Mouse (Mus musculus): Measurements from ENCODE around the gene Msi2.

Msi2 gene

DNA sequence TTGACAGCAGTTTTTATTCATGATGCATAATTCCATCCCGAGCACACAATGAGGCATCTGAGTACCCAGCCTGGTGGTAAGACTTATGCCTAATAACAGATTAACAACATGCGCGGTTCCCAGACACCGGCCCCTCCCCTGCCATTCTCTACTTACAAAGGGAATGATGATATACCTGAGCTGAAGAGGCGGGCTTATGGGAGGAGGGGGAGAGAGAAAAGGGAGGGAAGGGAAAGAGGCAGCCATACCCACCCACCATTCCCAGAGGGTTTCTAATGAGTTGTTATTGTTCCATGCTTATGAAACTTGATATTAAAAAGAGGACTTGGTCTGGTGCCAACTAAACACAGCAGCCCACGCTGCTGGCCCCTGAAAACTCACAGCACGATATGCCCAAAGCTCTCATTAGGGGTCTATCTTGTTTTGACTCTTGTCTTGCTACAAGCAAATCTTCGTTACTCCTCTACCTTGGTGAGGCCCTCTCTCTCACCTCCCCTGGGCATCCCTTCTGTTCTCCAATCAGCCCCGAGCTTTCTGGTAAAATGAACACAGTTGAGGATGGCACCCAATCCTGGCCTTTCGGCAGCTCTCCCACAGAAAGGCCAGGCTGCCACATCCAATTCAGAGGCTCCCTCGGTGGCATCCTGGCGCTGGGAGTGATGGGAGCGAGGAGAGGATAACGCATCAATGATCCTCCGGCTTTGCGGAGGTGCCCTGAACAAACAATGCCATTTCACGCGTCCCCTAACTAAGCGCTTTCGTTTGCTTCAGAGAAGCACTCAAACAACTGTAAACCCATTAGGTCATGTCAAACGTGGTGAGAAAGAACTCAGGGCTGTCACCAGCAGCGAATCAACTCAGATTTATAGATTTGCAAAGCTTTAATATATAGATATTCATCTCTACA, 286.7 kb downstream of the Msi2 start:
- DNase-seq: peak; percentile 47 to 62

DNA sequence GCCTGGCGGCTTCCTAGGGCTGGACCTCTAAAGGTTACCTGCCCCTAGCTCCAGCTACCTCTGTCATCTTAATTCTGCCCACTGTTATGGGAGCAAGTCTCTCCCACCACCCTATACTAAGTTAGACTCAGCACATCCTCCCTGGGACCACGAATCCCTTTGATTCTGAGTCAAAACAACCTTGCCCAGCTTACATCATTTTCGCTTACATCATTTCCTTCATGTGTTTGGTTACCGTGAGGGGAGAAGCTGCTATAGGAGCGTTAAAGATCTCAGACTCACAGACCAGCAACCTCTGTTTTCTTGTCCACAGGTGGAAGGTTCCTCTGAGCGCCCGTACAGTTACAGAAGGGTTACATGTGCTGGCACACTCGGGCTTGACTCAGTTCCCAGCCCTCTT, 288.0 kb downstream of the Msi2 start:
- DNase-seq: no peak

DNA sequence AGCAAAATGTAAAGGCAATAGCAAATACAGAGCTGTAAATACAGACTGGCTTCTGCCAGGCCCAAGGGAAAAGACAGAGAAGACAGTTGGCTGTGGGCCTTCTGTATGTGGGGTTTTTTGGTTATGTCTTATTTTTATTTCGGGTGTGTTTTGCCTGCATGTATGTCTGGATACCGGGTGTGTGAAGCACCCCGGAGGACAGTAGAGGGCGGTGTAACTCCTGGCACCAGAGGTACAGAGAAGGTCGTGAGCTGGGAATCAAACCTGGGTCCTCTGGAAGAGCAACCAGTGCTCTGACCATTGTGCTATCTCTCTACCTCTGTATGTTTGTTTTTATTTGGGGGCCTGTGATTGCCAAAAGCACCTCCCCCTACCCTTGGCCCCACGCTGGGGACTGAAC, 288.6 kb downstream of the Msi2 start:
- no peak for DNase-seq

DNA sequence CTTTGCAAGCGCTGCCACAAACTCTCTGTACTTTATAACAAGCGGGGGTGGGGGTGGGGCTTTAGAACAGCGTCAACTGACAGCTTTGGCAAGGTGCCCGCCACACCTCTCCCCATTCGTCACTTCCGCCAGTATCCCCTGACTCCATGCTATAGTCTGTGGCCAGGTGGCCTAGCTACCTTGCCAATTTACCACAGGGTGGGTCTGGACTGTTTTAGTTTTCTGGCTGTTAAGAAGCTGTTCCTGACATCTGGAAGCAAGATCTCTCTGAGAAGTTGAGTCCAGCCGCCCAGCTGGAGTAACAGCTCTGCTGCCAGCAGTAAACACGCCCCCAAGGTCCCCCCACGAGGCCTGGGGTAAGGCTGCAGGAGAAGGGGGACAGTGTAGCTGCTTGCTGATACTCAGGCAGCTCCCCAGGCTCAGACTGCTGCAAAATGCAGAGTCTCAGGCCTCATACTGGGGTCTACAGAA, 292.6 kb downstream of the Msi2 start:
- DNase-seq: peak; percentile 65 to 72

DNA sequence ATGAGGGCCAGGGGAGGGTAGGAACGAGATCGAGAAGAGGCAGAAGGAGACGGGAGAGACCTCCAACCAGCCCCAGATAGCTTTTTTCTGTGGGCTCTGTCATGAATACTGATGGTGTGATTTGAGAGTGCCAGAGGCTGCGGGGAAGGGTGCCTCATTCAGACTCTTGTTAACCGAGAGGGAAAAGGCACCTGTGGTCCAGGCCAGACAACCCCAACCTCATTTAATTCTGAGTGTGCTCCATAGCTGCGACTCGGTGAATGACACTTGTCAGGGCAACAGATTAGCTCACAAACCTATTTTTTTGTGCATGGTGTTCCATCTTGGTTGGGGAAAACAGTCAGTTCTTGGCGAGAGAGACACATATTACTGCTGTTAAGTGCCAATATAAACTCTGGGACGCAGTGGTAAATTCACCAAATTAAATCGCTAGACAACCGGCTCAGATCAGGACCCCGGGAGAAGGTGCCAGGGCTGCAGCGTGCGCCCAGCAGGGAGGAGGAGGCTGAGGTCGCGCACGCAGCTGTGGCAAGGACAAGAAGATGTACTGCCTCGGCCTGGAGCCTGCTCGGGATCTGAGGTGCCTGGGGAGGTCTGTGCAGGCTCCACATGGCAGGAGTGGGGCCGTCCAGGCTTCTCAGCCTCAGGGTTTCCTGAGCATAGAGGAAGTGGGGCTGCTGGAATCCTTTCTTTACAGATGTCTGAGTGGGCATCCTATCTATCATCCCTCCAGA, 294.1 kb downstream of the Msi2 start:
- peak; percentile 47 to 76 for DNase-seq

DNA sequence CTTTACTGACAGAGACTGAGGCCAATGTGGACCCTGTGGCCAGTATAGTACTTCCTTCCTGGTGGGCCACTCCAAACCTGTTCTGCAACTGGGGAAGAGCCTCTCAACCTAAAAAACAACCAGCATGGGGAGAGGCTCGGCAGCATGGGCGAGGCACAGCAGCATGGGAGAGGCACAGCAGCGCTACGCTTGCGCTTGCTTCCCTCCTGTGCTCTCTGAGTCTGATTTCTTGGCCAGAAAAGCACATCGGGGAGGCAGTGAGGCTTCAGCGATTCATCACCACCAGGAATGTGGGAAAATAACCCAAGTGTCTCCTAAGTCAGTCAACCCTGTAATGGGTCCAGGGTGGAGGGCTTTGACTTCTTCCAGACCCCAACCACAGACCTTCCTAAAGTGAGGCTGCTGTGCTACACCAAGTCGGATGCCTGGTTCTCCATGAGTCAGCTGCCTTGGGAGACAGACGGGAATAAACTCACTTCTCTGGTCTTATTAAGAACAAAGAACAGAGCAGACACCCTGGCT, 297.2 kb downstream of the Msi2 start:
- no peak for DNase-seq

DNA sequence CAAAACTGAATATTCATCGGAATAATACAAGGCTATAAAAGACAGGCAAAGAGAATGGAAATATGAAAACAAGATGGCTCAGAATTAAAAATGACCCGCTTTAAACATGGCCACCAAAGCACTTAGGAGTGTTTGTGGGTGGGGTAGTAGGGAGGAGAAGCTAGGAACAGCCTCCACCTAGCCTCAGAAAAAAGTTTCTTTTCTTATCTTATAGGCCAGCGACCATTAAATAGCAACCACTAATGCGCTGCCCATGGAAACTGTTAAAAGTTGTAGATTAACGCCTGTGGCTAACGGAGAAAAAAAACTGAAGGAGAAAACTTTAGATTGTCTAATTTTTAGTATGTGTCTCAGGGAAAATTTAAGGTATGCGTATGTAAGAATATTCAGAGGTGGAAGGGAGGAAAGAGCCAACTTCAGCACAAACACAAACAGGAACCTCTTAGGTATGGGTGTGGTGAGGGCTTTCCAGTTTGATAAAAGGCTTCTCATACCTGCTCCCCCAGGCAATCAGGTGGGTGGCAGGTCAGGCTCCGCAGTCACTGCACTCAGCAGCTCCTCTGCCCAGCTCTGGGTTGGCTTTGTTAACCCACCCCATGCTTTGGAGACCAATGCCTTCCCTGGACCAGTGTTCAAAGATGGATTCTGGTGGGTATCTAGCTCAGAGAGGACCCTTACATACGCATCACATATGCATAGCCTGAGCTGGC, 298.5 kb downstream of the Msi2 start:
- no peak for DNase-seq

DNA sequence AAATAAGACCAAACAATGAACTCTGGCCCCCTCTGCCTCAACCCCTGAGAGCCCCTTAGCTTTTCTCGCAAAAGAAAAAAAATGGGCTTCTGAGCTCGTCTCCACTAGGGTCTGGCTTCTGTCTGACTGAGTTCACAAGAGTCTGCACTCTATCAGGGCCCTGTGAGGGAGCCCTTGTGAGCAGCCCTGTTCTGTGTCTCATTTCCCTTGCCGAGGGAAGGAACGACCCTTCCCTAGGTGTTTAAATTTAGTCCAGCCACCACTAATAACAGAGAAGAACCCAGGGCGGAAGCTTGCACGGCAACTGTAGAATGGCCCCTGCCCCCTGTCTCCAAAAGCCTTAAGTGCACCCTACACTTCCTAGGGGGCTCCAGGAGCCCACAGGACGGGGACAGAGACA, 299.2 kb downstream of the Msi2 start:
- DNase-seq: no peak

DNA sequence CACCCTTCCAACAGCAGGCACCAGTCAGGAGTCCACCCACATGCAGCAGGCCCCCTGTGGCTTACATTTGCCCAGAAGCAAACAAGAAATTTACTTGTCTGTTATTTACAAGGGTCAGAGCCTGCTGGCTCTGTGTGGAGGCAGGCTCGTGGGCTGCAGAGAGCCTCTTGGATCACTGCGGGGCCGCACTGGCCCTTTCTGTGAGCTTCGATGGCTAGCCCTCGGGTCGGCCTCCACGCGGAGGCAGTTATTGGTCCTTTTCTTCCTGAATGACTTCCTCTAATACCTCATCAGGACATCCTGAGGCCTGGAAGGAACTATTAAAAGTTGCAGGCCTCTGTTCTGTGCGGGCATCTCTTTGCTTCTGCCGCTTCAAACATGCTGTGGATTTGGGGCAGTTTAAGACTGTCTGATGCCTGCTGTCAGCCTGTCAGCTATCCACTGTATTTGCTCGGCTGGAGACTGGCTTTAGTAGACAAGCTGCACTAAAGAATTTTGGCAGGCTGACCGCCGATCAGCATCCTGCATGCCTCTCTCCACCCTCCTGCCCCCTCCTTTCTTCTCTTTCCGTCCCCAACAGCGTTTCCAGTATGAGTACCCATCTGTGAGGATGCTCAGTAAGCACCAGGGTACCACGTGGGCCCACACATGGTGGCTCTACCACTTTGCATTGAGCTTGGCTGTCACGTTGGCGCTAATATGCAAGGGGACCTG, 304.0 kb downstream of the Msi2 start:
- peak; percentile 69 to 79 for DNase-seq

DNA sequence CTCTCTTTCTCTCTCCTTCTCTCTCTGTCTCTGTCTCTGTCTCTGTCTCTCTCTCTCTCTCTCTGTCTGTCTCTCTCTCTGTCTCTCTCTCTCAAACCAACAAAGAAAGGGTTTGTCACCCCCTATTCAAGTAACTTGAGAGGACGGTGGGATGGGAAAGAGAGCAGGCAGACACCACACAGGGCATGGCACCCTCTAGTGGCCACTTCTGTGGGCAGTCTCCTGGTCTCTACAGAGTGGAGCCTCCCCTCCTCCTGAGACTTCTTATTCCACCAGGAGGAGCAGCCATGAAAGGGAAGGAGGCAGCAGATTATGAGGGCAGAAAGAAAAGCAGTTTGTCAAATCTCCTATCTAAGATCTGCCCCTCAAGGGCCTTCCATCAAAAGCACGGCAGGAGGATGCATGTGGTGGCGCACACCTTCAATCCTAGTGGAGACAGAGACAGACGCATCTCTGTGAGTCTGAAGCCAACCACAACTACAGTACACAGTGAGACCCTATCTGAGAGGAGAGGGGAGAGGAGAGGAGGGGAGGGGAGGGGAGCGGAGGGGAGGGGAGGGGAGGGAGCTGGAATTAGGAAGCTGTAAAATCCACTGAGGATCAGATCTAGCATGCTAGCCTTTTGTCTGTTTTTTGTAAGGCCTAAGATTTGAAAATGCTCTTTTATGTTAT, 305.8 kb downstream of the Msi2 start:
- DNase-seq: peak; percentile 91 to 93

DNA sequence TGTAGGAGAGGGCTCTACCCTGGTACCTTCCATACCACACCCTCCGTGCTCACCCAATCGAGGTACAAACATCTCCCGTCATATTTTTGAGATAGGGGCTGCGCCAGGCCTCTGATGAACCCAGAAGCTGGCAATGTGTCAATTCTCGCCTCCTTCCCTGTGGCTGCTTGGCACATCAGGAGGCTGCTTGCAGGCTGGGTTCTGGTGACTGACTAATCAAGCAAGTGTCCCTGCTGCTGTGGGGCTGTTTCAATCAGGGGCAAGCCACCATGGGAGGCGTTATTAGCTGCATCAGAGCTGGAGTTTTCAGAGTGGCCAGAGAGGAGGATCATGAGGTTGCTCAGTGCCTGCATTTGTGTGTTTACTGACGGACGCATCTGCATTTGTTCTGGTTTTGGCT, 310.0 kb downstream of the Msi2 start:
- peak; percentile 86 to 89 for DNase-seq

DNA sequence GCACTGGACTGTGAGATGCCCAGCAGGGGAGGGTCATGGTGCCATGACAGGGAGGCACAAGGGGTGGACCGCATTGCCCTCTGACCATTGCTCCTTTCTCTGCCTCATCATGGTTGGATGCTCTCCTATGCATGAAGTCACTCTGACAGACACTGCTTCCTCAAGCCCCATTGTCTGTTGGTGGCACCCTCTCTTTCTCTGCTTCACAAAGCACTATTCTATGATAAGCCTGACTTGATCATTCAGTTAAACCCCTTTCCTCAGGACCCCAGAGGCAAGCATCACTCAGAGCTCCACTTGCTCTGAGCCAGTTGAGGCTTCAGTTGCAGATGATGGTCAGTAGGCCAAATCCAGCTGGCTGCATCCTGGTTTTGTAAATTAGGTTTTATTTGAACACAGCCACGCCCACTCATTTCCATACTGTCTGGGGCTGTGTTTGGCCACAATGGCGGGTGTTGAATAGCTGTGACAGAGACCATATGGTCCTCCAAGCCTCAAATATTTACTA, 311.9 kb downstream of the Msi2 start:
- peak; percentile 46 to 56 for DNase-seq

DNA sequence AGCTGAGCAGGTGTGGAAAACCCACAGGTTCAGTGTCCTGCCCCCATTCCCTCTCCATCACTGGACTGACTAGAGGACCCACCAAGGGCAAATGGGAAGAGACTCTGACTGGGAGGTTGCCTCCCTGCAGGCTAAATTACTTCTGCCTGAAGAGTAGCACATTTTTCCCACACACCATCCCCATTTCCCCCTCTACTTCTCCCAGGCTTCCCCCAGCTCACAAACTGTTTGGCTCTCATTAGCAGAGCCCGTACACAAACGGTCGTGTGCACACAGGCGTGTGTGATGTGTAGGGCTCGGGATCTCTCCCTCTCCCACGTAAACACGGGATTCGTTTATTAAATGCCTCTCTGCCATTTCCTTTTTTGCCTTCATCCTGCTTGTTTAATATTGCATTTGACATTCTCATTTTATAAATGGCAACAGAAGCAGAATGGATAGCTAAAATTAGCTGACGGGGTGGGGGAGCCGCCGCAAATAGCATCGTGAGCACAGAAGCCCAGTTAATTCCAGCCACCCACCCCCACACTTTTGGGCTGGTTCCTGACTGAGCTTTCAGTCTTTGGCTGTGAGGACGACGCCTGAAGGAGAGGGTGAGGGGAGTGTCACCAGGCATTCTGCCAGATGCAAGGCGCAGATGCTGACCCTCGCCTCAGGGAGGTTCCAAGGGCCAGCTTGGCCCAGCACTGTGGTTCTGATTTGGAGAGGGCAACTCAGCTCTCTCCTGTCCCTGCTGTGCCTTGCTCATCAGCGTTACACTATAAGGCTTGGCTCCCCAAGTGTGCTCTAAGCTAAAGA, 313.3 kb downstream of the Msi2 start:
- DNase-seq: peak; percentile 92 to 96

DNA sequence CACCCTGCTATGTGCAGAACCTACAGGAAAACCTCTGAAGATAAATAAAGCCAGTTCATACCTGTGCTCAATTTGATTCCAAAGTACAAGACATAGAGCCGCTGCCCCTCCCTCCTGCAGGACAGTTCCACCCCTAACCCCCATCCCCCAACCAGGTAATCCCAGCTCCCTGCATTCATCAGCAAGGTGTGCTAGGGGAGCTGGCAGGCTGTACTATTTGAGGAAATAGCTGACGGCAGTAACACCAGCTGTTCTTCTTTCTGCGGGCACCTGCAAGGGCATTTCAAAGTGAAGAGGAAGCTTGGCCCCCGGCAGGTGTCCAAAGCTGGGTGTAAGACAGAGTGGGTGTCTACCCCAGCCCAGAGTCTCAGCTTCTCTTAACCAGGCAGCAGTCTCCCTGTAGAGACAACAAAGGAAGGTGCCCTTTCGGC, 314.1 kb downstream of the Msi2 start:
- peak; percentile 47 to 52 for DNase-seq

DNA sequence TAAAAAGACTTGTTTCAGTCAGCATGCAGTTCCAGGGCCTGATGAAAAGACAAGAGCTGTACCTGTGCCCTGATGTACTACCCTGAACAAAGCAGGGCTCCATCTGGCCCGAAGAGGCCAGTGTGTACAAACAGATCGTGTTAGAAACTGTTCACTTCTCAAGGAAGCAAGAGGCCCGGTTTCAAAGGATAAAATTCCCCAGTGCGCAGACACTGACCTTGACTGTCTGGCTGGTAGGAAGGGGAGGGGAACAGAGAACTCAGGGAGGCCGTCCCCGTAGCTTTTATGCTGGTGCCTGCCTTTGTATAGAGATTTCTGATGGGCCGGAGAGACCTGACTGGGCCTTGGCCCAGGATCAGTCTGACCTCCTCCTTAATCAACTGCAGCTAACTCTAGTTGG, 316.0 kb downstream of the Msi2 start:
- no peak for DNase-seq

DNA sequence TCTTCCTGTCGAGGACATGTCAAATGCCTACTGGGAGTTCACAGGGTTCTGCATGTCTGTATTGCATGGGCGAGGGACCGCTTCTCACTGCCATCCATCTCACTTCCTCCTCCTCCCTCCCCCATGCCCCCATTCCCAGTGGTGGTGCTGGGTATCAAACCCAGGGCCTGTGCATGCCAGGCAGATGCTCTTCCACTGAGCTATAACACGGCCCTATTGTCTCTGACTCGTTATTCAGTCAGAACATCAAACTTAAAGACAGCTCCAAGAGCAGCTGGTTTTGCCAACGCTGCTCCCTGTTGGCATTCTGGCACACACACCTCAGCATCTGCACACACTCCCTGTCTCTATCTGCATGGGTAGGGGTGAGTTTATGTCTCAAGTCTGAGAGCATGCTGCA, 317.0 kb downstream of the Msi2 start:
- no peak for DNase-seq

DNA sequence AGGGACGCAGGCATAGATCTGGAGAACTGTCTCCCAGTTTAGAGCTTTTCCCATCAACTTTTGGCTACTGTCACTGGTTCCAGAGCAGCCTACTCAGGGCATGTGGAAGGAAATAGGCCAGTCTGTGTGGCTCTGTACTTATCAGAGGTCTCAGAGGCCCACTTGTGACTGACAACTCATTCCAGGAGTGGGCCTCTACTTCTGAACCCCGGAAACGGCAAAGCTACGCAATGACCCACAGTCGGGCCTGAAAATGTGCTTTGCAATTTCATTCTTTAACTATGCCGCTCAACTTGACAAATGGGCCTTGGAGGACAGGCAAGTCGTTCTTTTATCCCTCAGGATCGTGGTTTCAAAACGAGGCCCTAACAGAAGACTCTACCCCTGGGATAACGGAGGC, 317.4 kb downstream of the Msi2 start:
- no peak for DNase-seq

DNA sequence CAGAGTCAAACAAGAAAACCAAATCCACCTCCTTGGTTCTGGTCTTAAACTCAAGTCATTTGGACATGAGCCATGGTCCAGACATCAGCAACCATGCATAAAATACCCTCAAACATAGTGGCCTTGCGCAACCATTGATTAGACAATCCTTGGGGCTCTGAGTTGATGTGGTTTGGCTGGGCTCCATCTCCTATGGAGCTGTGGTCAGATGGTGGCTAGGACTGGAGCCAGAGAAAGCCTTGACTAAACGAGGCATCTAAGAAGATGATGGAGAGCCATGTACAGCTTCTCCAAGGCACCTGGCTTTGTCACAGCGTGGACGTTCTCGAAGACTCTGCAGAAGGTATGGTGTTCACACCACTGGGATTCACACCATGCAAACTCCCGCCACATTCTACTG, 318.1 kb downstream of the Msi2 start:
- peak; percentile 87 to 92 for DNase-seq

DNA sequence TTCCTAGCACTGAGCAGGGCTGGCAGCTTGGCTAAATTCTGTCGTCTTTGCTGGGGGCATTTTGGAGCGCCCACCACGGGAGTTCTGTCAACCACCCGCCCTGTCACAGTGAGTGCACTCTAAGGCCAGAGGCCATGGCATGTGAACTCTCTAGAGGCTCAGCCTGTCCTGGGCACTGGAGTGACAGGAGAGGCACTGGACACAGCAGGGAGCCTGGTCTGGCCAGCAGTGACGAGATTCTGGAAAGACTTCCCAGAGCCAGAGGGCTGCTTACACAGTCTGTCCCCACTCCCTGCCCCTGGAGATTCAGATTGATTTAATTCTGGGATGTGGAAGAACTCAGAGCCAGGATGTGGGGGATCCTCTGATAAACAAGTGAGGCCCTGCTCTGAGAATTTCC, 318.9 kb downstream of the Msi2 start:
- DNase-seq: peak; percentile 57 to 74

DNA sequence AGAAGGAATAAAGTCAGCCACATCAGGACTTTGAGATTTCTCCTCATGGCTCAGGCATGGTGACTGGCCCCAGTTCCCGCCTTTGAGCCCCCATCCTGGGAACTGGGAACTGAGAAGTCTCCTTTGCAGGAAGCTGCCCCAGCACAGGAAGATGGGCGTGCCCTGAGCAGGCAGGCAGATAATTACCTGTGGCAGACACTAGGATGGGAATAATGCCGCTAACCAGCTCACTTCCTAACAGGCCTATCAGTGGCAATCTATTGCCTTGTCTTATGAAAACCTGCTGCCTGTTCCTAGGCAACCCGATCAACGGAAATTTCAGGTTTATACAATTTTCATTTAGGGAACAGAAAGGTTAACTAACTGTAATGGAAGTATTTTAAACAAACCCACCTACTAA, 319.3 kb downstream of the Msi2 start:
- DNase-seq: no peak
